Mouse (Mus musculus) myocyte (in vitro differentiated cells): Measurements from ENCODE around the gene Cers3.

Experiments used
- E2F4 ChIP-seq: IDR thresholded peaks from one replicate; pipeline ENCODE4 v1.6.1; 2011; ENCODE audit warnings: mild to moderate bottlenecking, control low read depth, moderate library complexity; ENCODE audit not compliant: insufficient read depth
- MAX ChIP-seq: IDR thresholded peaks from one replicate; pipeline ENCODE4 v1.6.1; 2011; ENCODE audit warnings: low read depth, mild to moderate bottlenecking, control low read depth
- MYOG ChIP-seq, 3 experiments: IDR thresholded peaks; one replicate each; pipeline ENCODE4 v1.6.1; 2011; ENCODE audit warnings: control low read depth in 2 of 3, low read depth in 2 of 3, mild to moderate bottlenecking in 2 of 3; ENCODE audit not compliant: insufficient read length in 2 of 3, control insufficient read depth in 1 of 3, insufficient read depth in 1 of 3
- POLR2A ChIP-seq: IDR thresholded peaks from one replicate; pipeline ENCODE4 v1.6.1; 2011; ENCODE audit warnings: low read depth, mild to moderate bottlenecking, control low read depth, moderate library complexity; ENCODE audit not compliant: insufficient read length

DNA sequence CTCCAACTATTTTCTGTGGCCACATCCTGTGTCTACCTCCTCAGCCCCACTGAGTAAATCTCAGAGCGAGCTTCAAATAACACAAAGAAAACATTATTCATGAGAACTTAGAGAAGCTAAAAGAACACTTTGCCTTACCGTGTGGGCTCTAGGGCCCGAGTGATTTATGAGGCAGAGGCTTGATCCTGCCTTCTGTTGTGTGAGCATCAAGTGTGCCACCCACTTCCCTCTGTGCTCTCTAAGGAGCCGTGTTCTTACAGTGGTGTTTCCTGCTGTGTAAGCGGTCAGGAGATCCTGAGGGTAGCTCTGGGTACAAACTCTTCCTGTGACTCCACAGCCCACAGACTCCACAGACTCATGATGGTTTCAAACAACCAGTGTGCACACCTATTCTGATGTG, 60.5 kb downstream of the Cers3 start:
- TF ChIP-seq POLR2A = no peak
- TF ChIP-seq MYOG (IDR thresholded peaks at IDR 0.05; ENCODE audit: control insufficient read depth in 1 of 3, insufficient read depth in 1 of 3, insufficient read length in 2 of 3, low read depth in 2 of 3) = no peak
- TF ChIP-seq MAX = no peak
- TF ChIP-seq E2F4 = no peak
